Mouse (Mus musculus) kidney, embryonic 14.5 days (tissue): Measurements from ENCODE around the gene Cdk8. TPM values are rescaled to one million over a fixed set of nuclear protein-coding genes. Genes with fewer than 3 reads are reported as not detected.

Experiments
- ATAC-seq: fragments of 200-750 bp; cut with Nextera tagmentation; 2 replicates; pipeline ENCODE4 v1.8.0; 2017; ENCODE audit warnings: moderate number of reproducible peaks, mild to moderate bottlenecking, moderate TSS enrichment, moderate library complexity; ENCODE audit not compliant: low FRiP score, low TSS enrichment
- H3K27ac ChIP-seq: fragments of 300-500 bp; sonication (generic); 2 replicates; pipeline ENCODE4 v1.5.1; 2014; ENCODE audit warnings: low read depth, mild to moderate bottlenecking, low read length, moderate library complexity, mixed read lengths
- H3K27me3 ChIP-seq: fragments of 300-500 bp; sonication (generic); 2 replicates; pipeline ENCODE4 v1.6.1; 2014; ENCODE audit warnings: mild to moderate bottlenecking, low read length; ENCODE audit not compliant: control insufficient read depth, insufficient read depth
- H3K36me3 ChIP-seq: fragments of 300-500 bp; sonication (generic); 2 replicates; pipeline ENCODE4 v1.6.1; 2014; ENCODE audit warnings: low read length, mixed read lengths; ENCODE audit not compliant: control insufficient read depth, insufficient read depth
- H3K4me1 ChIP-seq: fragments of 300-500 bp; sonication (generic); 2 replicates; pipeline ENCODE4 v1.6.1; 2014; ENCODE audit warnings: low read length, mixed read lengths; ENCODE audit not compliant: control insufficient read depth, insufficient read depth
- H3K4me2 ChIP-seq: fragments of 300-500 bp; sonication (generic); replicated peaks from 2 replicates; pipeline ENCODE4 v1.6.1; 2014; ENCODE audit warnings: low read depth, mild to moderate bottlenecking, low read length
- H3K4me3 ChIP-seq: fragments of 300-500 bp; sonication (generic); 2 replicates; pipeline ENCODE4 v1.5.1; 2014; ENCODE audit warnings: mild to moderate bottlenecking, low read length
- H3K9ac ChIP-seq: fragments of 300-500 bp; sonication (generic); 2 replicates; pipeline ENCODE4 v1.6.1; 2014; ENCODE audit warnings: low read depth, mild to moderate bottlenecking, low read length, moderate library complexity
- H3K9me3 ChIP-seq: fragments of 300-500 bp; sonication (generic); 2 replicates; pipeline ENCODE4 v1.6.1; 2016; ENCODE audit warnings: low read length; ENCODE audit not compliant: control insufficient read depth
- WGBS: fragments of 180-500 bp; shearing (Covaris S2); extraction: QIAGEN DNeasy Blood & Tissue Kit; methylation state at CpG from one replicate; pipeline ENCODE4 v1.1.7; 2014; 5-methylcytosine and 5-hydroxymethylcytosine counted together
- polyA plus RNA-seq: library from polyadenylated mRNA; unstranded; fragments of >200 nt; fragmentation: Nextera tagmentation; extraction: Ambion mirVana; gene quantifications from 2 replicates; pipeline ENCODE4 v1.2.1, GENCODE M21; 2014

Gene Cdk8
- polyA plus RNA-seq, 1 experiment from 2014 or later: 35.0 TPM

DNA sequence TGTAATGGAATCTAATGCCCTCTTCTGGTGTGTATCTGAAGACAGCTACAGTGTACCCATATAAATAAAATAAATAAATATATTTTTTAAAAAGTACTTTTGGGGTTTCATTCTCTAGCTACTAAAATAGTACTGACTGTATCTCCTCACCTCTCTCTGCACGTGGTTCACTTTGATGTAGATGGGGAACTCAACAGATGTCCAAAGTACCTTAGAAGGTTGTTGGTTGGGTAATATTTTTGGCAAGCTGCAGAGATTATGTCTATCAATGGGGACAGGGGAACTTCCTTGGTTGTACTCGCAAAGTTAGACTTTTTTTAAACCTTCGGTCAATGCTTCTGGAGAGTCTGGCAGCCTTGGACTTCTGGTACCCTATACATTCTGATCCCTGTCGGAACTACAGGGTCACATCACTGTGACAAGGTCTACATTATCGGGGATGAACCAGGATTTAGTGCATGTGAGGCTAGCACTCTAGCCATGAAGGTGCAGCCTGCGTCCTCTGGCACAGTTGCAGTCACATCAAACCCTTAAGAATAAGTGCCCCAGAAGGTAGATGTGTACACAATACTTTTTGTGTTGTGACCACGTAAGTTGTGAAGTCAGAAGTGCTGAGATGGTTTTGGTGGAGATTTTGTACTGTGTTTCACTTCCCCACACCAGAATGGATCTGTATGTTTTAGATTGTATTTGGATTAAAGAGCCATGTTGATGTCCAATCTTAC lies 14.8 kb downstream of the Cdk8 start:
- Histone ChIP-seq H3K9ac (no peak overlapping the region), H3K4me2 (no peak overlapping the region), H3K9me3 (no peaks in the 10 kb centered on the region), H3K36me3 (no peaks in the 10 kb centered on the region), H3K4me1 (no peaks in the 10 kb centered on the region), H3K27ac (no peak overlapping the region), H3K27me3 (no peaks in the 10 kb centered on the region), H3K4me3 (no peak overlapping the region)
- no peak for ATAC-seq
- WGBS: 91% methylated on average over 7 of the region's 7 CpGs

GRCm38 (mm10) chr5:146246386-146246785 lies 15.4 kb downstream of the Cdk8 start:
- Histone ChIP-seq H3K9me3 (no peaks in the 10 kb centered on the region), H3K4me2 (no peak overlapping the region), H3K4me3 (no peak overlapping the region), H3K36me3 (no peaks in the 10 kb centered on the region), H3K4me1 (no peaks in the 10 kb centered on the region), H3K9ac (no peak overlapping the region), H3K27ac (no peak overlapping the region), H3K27me3 (no peaks in the 10 kb centered on the region)
- 92% methylated on average over 1 of the region's 1 CpGs for WGBS
- no peak for ATAC-seq

DNA sequence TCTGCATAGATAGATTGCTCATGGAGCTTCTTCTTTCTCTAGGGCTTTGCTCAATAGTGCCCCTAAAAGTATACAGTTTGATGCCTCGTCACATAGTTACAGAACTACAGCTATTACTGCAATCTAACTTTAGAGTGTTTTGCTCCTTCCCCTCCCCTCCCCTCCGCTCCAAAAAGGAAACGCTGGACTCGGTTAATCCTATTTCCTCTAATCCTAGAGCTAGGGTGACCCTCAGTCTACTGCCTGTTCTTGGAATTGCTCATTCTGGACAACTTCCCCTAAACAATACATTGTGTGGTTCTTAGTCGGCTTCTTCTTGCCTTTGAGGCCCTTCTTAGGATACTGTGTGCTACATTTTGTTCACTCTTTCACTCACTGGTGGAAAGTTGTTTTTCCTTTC lies 16.7 kb downstream of the Cdk8 start:
- H3K4me2 ChIP-seq: no peak overlapping the region
- no peak overlapping the region for H3K4me3 ChIP-seq
- H3K4me1 ChIP-seq: no peaks in the 10 kb centered on the region
- no peak overlapping the region for H3K9ac ChIP-seq
- no peaks in the 10 kb centered on the region for H3K27me3 ChIP-seq
- H3K27ac ChIP-seq: no peak overlapping the region
- no peaks in the 10 kb centered on the region for H3K9me3 ChIP-seq
- H3K36me3 ChIP-seq: no peaks in the 10 kb centered on the region
- WGBS: 77% methylated on average over 5 of the region's 5 CpGs
- no peak for ATAC-seq

- H3K27me3 ChIP-seq: no peaks in the 10 kb centered on the region
- no peaks in the 10 kb centered on the region for H3K36me3 ChIP-seq
- H3K4me1 ChIP-seq: no peaks in the 10 kb centered on the region
- H3K27ac ChIP-seq: no peak overlapping the region
- H3K4me3 ChIP-seq: no peak overlapping the region
- H3K4me2 ChIP-seq: no peak overlapping the region
- no peak for ATAC-seq
- H3K9me3 ChIP-seq: no peaks in the 10 kb centered on the region
- H3K9ac ChIP-seq: no peak overlapping the region
- 81% methylated on average over 10 of the region's 10 CpGs for WGBS
Observed at GRCm38 (mm10) chr5:146248746-146249145, 17.7 kb downstream of the Cdk8 start.

- no peak overlapping the region for H3K27ac ChIP-seq
- H3K27me3 ChIP-seq: no peaks in the 10 kb centered on the region
- ATAC-seq: no peak
- no peak overlapping the region for H3K4me2 ChIP-seq
- H3K4me3 ChIP-seq: no peak overlapping the region
- no peaks in the 10 kb centered on the region for H3K36me3 ChIP-seq
- WGBS: 90% methylated on average over 12 of the region's 12 CpGs
- H3K9ac ChIP-seq: no peak overlapping the region
- H3K4me1 ChIP-seq: no peaks in the 10 kb centered on the region
- no peaks in the 10 kb centered on the region for H3K9me3 ChIP-seq
Observed at GRCm38 (mm10) chr5:146250369-146251075, 19.5 kb downstream of the Cdk8 start.

DNA sequence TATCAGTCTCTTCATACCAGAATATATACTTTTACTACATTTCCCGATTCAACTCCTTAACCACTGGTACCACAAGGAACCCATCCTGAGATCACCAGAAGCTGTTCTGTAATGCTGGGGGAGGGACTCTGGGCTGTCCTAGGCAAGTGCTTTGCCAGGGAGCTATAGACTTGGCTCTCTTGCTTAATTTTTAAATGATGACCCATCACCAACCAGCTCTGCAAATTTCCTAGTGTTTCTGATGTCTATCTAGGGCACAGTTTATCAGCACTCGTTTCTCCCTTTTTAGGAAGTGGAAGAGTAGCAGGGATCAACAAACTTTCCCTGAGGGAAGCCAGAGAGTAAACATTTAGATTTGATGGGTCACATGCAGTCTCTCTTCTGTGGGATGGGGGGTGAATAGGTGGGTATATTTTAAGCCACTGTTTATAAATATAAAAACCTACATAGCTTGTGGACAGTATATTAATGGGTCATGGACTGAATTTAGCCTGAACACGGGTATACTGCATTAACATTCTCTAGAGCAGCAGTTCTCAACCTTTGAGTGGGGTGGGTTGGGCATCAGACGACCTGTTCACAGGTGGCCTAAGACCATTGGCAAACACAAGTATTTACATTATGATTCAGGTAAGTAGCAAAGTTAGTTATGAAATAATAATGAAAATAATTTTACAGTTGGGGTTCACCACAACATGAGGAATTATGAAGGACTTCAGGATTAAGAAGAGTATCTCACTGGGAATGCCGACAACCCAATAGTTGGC lies 20.8 kb downstream of the Cdk8 start:
- Histone ChIP-seq H3K36me3 (no peaks in the 10 kb centered on the region), H3K9me3 (no peaks in the 10 kb centered on the region), H3K4me2 (no peak overlapping the region), H3K27me3 (no peaks in the 10 kb centered on the region), H3K4me1 (no peaks in the 10 kb centered on the region), H3K9ac (no peak overlapping the region), H3K4me3 (no peak overlapping the region), H3K27ac (no peak overlapping the region)
- ATAC-seq: no peak
- 86% methylated on average over 5 of the region's 5 CpGs for WGBS

GRCm38 (mm10) chr5:146253644-146254043 lies 22.6 kb downstream of the Cdk8 start:
- H3K4me2 ChIP-seq: no peak overlapping the region
- H3K27me3 ChIP-seq: no peaks in the 10 kb centered on the region
- H3K27ac ChIP-seq: no peak overlapping the region
- H3K9ac ChIP-seq: no peak overlapping the region
- H3K4me1 ChIP-seq: no peaks in the 10 kb centered on the region
- no peak overlapping the region for H3K4me3 ChIP-seq
- no peaks in the 10 kb centered on the region for H3K9me3 ChIP-seq
- WGBS: 84% methylated on average over 5 of the region's 5 CpGs
- H3K36me3 ChIP-seq: no peaks in the 10 kb centered on the region
- ATAC-seq: no peak

- 69% methylated on average over 9 of the region's 9 CpGs for WGBS
- no peak for ATAC-seq
- no peaks in the 10 kb centered on the region for H3K9me3 ChIP-seq
- H3K4me1 ChIP-seq: no peaks in the 10 kb centered on the region
- H3K36me3 ChIP-seq: no peaks in the 10 kb centered on the region
- no peak overlapping the region for H3K27ac ChIP-seq
- H3K27me3 ChIP-seq: no peaks in the 10 kb centered on the region
- no peak overlapping the region for H3K4me3 ChIP-seq
- no peak overlapping the region for H3K9ac ChIP-seq
- H3K4me2 ChIP-seq: no peak overlapping the region
Observed at GRCm38 (mm10) chr5:146260003-146260402, 29.0 kb downstream of the Cdk8 start.
